Mouse (Mus musculus): ENCODE results near the gene Zdhhc8. TPM values are rescaled to one million over a fixed set of nuclear protein-coding genes. Genes with fewer than 3 reads are reported as not detected.

Gene Zdhhc8
- polyA plus RNA-seq, 2 experiments, result 0.88 to 2.9 TPM

GRCm38 (mm10) chr16:18253866-18254265, 18.9 kb upstream of the Zdhhc8 start:
- Histone ChIP-seq H3K27me3 (ENCODE audit: control insufficient read depth, insufficient read depth, low read length) (no peaks in the 10 kb centered on the region), H3K9me3 (ENCODE audit: control insufficient read depth, low read length) (no peaks in the 10 kb centered on the region), H3K36me3 (replicated peaks; ENCODE audit: control insufficient read depth, insufficient read depth, low read depth) (peaks cover 85% of the 10 kb centered on the region), H3K9ac (replicated peaks) (no peak overlapping the region), H3K4me1 (replicated peaks; ENCODE audit: control insufficient read depth in 2 of 2, insufficient read depth in 2 of 2, low read length in 1 of 2) (peaks cover 0 to 12% of the 10 kb centered on the region in 2 experiments), H3K27ac (no peak overlapping the region), H3K4me2 (ENCODE audit: low read depth) (no peak overlapping the region), H3K4me3 (ENCODE audit: insufficient read depth in 1 of 2, low read depth in 2 of 2, low read length in 2 of 2) (no peak overlapping the region)
- 82% methylated on average over 1 of the region's 1 CpGs for WGBS (ENCODE audit: insufficient replicate concordance)
- DNase-seq (ENCODE audit: low read depth in 3 of 3, low spot score in 3 of 3), result no peak
- TF ChIP-seq CTCF (IDR thresholded peaks at IDR 0.05; ENCODE audit: low read depth) (no peak), EP300 (IDR thresholded peaks at IDR 0.05; ENCODE audit: low read depth) (no peak)
- no peak for ATAC-seq (ENCODE audit: insufficient read depth)

GRCm38 (mm10) chr16:18252736-18253135, 17.8 kb upstream of the Zdhhc8 start:
- no peak for ATAC-seq (ENCODE audit: insufficient read depth)
- TF ChIP-seq EP300 (IDR thresholded peaks at IDR 0.05; ENCODE audit: low read depth), result no peak
- no peak for TF ChIP-seq CTCF (IDR thresholded peaks at IDR 0.05; ENCODE audit: low read depth)
- WGBS (ENCODE audit: insufficient replicate concordance), result 75% methylated on average over 6 of the region's 6 CpGs
- DNase-seq (ENCODE audit: low read depth in 3 of 3, low spot score in 3 of 3), result no peak
- no peak overlapping the region for H3K9ac ChIP-seq (replicated peaks)
- no peak overlapping the region for H3K4me3 ChIP-seq (ENCODE audit: insufficient read depth in 1 of 2, low read depth in 2 of 2, low read length in 2 of 2)
- H3K36me3 ChIP-seq (replicated peaks; ENCODE audit: control insufficient read depth, insufficient read depth, low read depth), result peaks cover 75% of the 10 kb centered on the region
- no peak overlapping the region for H3K27ac ChIP-seq
- no peaks in the 10 kb centered on the region for H3K9me3 ChIP-seq (ENCODE audit: control insufficient read depth, low read length)
- H3K27me3 ChIP-seq (ENCODE audit: control insufficient read depth, insufficient read depth, low read length), result no peaks in the 10 kb centered on the region
- no peak overlapping the region for H3K4me2 ChIP-seq (ENCODE audit: low read depth)
- peaks cover 0 to 12% of the 10 kb centered on the region in 2 experiments for H3K4me1 ChIP-seq (replicated peaks; ENCODE audit: control insufficient read depth in 2 of 2, insufficient read depth in 2 of 2, low read length in 1 of 2)

GRCm38 (mm10) chr16:18250828-18251790, 16.2 kb upstream of the Zdhhc8 start:
- TF ChIP-seq EP300 (IDR thresholded peaks at IDR 0.05; ENCODE audit: low read depth), result no peak
- no peak for TF ChIP-seq CTCF (IDR thresholded peaks at IDR 0.05; ENCODE audit: low read depth)
- H3K4me1 ChIP-seq (replicated peaks; ENCODE audit: control insufficient read depth in 2 of 2, insufficient read depth in 2 of 2, low read length in 1 of 2), result peaks cover 8 to 20% of the 10 kb centered on the region in 2 experiments
- H3K4me3 ChIP-seq (ENCODE audit: insufficient read depth in 1 of 2, low read depth in 2 of 2, low read length in 2 of 2), result peak overlapping the region; percentile 2 to 80; a peak in 3 of 4 replicates
- H3K9ac ChIP-seq (replicated peaks), result peak overlapping the region; percentile 92
- no peak for DNase-seq (ENCODE audit: low read depth in 3 of 3, low spot score in 3 of 3)
- peak overlapping the region; percentile 92 for H3K4me2 ChIP-seq (ENCODE audit: low read depth)
- H3K27ac ChIP-seq, result no peak overlapping the region
- H3K9me3 ChIP-seq (ENCODE audit: control insufficient read depth, low read length), result no peaks in the 10 kb centered on the region
- H3K36me3 ChIP-seq (replicated peaks; ENCODE audit: control insufficient read depth, insufficient read depth, low read depth), result peaks cover 71% of the 10 kb centered on the region
- ATAC-seq (ENCODE audit: insufficient read depth), result no peak
- WGBS (ENCODE audit: insufficient replicate concordance), result 79% methylated on average over 10 of the region's 10 CpGs
- H3K27me3 ChIP-seq (ENCODE audit: control insufficient read depth, insufficient read depth, low read length), result no peaks in the 10 kb centered on the region

- Histone ChIP-seq H3K4me2 (ENCODE audit: low read depth) (peak overlapping the region; percentile 92), H3K9ac (replicated peaks) (peak overlapping the region; percentile 92), H3K9me3 (ENCODE audit: control insufficient read depth, low read length) (no peaks in the 10 kb centered on the region), H3K4me1 (replicated peaks; ENCODE audit: control insufficient read depth in 2 of 2, insufficient read depth in 2 of 2, low read length in 1 of 2) (peaks cover 8 to 20% of the 10 kb centered on the region in 2 experiments), H3K27ac (no peak overlapping the region), H3K27me3 (ENCODE audit: control insufficient read depth, insufficient read depth, low read length) (no peaks in the 10 kb centered on the region), H3K4me3 (ENCODE audit: insufficient read depth in 1 of 2, low read depth in 2 of 2, low read length in 2 of 2) (peak overlapping the region; percentile 80 to 99), H3K36me3 (replicated peaks; ENCODE audit: control insufficient read depth, insufficient read depth, low read depth) (peaks cover 71% of the 10 kb centered on the region)
- no peak for DNase-seq (ENCODE audit: low read depth in 3 of 3, low spot score in 3 of 3)
- TF ChIP-seq CTCF (IDR thresholded peaks at IDR 0.05; ENCODE audit: low read depth), result no peak
- no peak for TF ChIP-seq EP300 (IDR thresholded peaks at IDR 0.05; ENCODE audit: low read depth)
- ATAC-seq (ENCODE audit: insufficient read depth), result no peak
- 62% methylated on average over 4 of the region's 4 CpGs for WGBS (ENCODE audit: insufficient replicate concordance)
Measured at GRCm38 (mm10) chr16:18250231-18250630, 15.3 kb upstream of the Zdhhc8 start.

- H3K9me3 ChIP-seq (ENCODE audit: control insufficient read depth, low read length), result no peaks in the 10 kb centered on the region
- H3K4me3 ChIP-seq (ENCODE audit: insufficient read depth in 1 of 2, low read depth in 2 of 2, low read length in 2 of 2), result peak overlapping the region; percentile 80 to 99
- peaks cover 8 to 20% of the 10 kb centered on the region in 2 experiments for H3K4me1 ChIP-seq (replicated peaks; ENCODE audit: control insufficient read depth in 2 of 2, insufficient read depth in 2 of 2, low read length in 1 of 2)
- no peaks in the 10 kb centered on the region for H3K27me3 ChIP-seq (ENCODE audit: control insufficient read depth, insufficient read depth, low read length)
- 3% methylated on average over 27 of the region's 27 CpGs for WGBS (ENCODE audit: insufficient replicate concordance)
- no peak for TF ChIP-seq CTCF (IDR thresholded peaks at IDR 0.05; ENCODE audit: low read depth)
- no peak for TF ChIP-seq EP300 (IDR thresholded peaks at IDR 0.05; ENCODE audit: low read depth)
- peak overlapping the region; percentile 81 for H3K27ac ChIP-seq
- no peak for DNase-seq (ENCODE audit: low read depth in 3 of 3, low spot score in 3 of 3)
- H3K36me3 ChIP-seq (replicated peaks; ENCODE audit: control insufficient read depth, insufficient read depth, low read depth), result peaks cover 71% of the 10 kb centered on the region
- peak overlapping the region; percentile 92 for H3K9ac ChIP-seq (replicated peaks)
- peak; percentile 10 for ATAC-seq (ENCODE audit: insufficient read depth)
- H3K4me2 ChIP-seq (ENCODE audit: low read depth), result peak overlapping the region; percentile 92
Measured at GRCm38 (mm10) chr16:18249364-18249967, 14.5 kb upstream of the Zdhhc8 start.
